Mouse (Mus musculus): Measurements from ENCODE around the gene 4933402J07Rik.

The 4933402J07Rik gene

DNA sequence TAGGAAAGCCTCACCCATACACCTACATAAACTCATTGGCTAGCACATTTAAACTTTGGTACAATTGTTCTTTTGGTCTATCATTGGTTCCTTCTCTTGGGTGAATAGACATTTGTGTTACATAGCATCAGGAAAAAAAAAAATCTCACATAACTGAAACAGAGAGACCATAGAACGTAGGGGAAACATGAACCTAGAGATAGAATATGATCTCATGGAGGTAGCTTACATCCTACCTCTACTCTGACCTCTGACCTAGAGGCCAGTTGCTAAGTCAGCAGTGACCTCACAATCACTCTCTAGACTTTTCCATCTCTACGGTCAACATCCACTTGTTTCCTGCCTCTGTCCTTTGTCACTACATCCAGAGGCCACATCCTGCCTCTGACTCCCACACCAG is at the start of gene 4933402J07Rik:
4933402J07Rik (plus strand) TSS at position 301 of the 400 bp plus-strand sequence.
- in situ Hi-C loops (cut with MseI, MboI), result no loop called here

DNA sequence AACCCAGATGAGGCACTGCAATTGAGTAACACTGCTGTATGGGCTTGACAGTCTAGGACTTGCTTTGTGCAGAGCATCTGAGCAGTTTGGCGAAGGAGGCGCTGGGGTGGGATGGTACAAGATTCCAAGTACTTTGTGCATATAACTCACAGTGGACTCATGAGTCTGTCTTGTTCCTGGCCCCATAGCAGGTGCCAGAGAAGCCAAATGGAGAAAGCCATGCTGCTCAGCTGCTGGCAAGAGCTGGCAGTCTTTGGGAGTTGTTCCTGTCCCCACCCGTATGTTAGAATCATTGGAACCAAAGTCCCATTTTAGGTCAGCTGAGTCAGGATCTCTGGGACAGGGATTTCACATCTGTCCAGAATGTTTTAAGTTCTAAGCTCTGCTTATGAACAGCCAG is 46.5 kb upstream of the 4933402J07Rik start:
- in situ Hi-C loops (cut with MseI, MboI), result no loop called here

- in situ Hi-C loops (cut with MseI, MboI), result loop anchor here in 1 of 2 experiments (25.0 kb wide), 1 partner anchor 588 kb away; no protein-coding TSS in a partner anchor
These were observed 38.6 kb upstream of the 4933402J07Rik start for GRCm38 (mm10) chr8:87525006-87525405.

GRCm38 (mm10) chr8:87531176-87531575 is 32.5 kb upstream of the 4933402J07Rik start:
- in situ Hi-C loops (cut with MseI, MboI), result loop anchor here (10.0 to 25.0 kb wide), 2 partner anchors 316 to 594 kb away; no protein-coding TSS in a partner anchor

DNA sequence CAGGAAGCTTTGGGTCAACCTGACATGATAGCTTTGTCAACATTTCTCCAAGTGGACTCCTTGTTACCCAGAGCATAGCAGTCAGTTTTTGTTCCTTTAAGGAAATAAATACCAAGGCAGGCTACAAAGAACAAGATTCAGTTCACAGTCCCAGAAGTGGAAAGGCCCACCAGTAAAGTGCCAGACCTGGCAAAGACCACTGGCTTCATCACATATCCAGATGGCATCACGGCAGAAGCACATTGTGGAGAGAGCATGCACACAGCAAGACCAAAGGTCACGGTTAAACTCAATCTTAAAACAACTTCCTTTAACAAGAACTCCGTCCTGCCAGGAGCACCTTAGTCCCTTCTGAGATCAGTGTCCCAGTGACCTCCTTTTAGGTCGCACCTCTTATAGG is 30.2 kb upstream of the 4933402J07Rik start:
- in situ Hi-C loops (cut with MseI, MboI), result loop anchor here (10.0 to 25.0 kb wide), 2 partner anchors 319 to 596 kb away; no protein-coding TSS in a partner anchor

DNA sequence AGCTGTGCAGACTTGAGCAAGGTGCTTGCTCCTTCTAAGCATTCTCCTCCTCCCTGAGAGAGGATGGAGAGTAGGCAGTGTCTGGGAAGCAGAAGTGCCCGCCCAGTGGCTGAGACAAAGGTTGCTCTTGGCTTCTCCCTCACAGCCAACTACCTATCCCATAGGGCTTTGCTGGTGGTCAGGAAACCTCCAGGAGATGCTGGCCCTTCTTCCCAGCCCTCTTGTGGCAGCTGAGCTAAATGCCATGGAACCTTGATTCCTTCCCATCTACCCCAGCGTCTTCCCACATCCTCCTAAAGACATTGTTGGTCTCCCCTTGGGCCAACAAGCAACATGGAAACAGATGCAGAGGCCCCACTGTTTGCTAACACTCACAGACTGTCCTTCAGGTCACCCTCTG is 28.8 kb upstream of the 4933402J07Rik start:
- in situ Hi-C loops (cut with MseI, MboI), result loop anchor here (10.0 to 25.0 kb wide), 2 partner anchors 320 to 598 kb away; no protein-coding TSS in a partner anchor

- in situ Hi-C loops (cut with MseI, MboI), result loop anchor here (10.0 to 25.0 kb wide), 2 partner anchors 322 to 599 kb away; no protein-coding TSS in a partner anchor
These were observed 26.9 kb upstream of the 4933402J07Rik start for GRCm38 (mm10) chr8:87536615-87537329.

DNA sequence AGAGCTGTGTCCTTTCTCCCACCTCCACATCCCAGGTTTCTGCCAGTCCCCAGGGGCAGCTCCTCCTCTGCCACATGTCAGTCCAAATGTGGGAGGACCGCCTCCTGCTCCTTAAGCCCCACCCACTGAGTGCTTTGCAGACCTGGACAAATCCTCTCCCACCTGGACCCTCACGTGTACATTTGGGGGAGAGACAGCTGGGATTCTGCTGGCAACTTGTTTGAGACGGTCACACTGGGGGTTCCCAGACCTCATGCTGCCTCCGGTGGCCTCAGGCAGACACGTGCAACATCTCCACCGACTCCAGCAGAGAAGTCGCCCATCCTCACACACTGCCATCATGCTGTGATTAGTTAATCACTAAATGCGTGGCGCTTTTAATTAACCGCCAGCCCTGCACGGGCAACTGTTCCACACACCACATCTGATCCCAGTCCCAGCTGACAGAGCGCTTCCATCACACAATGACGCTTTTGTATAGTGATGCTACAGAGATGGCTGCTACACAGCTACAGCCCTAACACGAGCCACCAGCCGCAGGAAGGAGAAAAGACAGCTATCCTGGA is 23.7 kb upstream of the 4933402J07Rik start:
- in situ Hi-C loops (cut with MseI, MboI), result loop anchor here (10.0 to 25.0 kb wide), 2 partner anchors 325 to 603 kb away; no protein-coding TSS in a partner anchor

- in situ Hi-C loops (cut with MseI, MboI), result loop anchor here in 1 of 2 experiments (25.0 kb wide), 1 partner anchor 613 kb away; no protein-coding TSS in a partner anchor
These were observed 13.8 kb upstream of the 4933402J07Rik start for GRCm38 (mm10) chr8:87549881-87550280.

GRCm38 (mm10) chr8:87552801-87553200 is 10.9 kb upstream of the 4933402J07Rik start:
- in situ Hi-C loops (cut with MseI, MboI), result no loop called here

DNA sequence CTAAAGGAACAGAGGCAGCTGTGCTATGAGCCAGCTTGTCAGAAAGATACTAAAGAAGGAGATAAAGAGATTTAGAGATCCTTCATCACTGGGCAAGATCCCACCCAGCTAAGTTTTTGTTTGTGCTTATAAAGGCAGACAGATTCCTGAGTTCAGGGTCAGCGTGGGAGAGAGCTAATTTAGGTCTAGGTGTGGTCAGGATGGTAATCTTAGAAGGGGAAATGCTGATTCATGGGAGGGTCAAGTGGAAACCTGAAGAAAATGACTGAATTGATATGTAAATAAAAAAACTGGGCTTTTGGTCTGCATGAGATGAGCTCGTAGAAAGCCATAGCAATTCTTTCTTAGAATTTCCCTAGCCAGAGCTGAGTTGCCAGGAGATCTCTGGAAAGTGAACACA is 2.9 kb upstream of the 4933402J07Rik start:
- in situ Hi-C loops (cut with MseI, MboI), result no loop called here

- in situ Hi-C loops (cut with MseI, MboI), result no loop called here
These were observed 5.5 kb downstream of the 4933402J07Rik start for GRCm38 (mm10) chr8:87569203-87569602.

- in situ Hi-C loops (cut with MseI, MboI), result no loop called here
These were observed 6.3 kb downstream of the 4933402J07Rik start for GRCm38 (mm10) chr8:87569706-87570563.

DNA sequence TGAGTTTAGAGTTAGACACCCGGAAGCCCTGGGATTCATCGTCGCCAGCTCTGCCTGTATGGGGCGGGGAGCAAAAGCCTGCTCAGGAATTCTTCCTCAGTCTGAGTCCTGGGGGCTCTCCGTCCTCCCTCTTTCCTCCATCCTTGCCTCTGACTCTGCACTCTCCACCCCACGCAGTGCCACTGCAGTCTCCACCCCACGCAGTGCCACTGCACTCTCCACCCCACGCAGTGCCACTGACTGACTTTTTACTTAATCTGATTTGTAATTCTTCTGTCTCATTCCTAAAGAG is 6.9 kb downstream of the 4933402J07Rik start:
- in situ Hi-C loops (cut with MseI, MboI), result no loop called here

- in situ Hi-C loops (cut with MseI, MboI), result no loop called here
These were observed 7.2 kb downstream of the 4933402J07Rik start for GRCm38 (mm10) chr8:87570880-87571279.

DNA sequence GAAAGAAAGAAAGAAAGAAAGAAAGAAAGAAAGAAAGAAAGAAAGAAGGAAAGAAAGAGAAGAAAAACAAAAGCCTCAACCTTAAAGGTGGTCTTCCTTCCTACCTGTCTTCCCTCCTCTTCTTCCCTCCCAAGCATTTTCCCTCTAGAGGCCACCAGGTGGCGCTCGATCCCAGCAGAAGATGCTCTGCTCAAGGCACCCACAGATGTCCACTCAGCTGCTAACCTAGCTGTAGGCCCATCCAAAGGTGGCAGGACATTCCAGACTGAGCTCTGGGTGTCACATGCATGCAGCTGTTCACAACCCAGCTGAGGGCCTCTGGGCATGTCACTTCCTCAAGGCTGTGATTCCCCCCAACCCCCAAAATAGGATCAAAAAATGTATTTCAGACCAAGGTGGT is 30.6 kb downstream of the 4933402J07Rik start:
- in situ Hi-C loops (cut with MseI, MboI), result no loop called here

GRCm38 (mm10) chr8:87602731-87603130 is 39.1 kb downstream of the 4933402J07Rik start:
- in situ Hi-C loops (cut with MseI, MboI), result no loop called here

- in situ Hi-C loops (cut with MseI, MboI), result no loop called here
These were observed 45.5 kb downstream of the 4933402J07Rik start for GRCm38 (mm10) chr8:87609110-87609509.

DNA sequence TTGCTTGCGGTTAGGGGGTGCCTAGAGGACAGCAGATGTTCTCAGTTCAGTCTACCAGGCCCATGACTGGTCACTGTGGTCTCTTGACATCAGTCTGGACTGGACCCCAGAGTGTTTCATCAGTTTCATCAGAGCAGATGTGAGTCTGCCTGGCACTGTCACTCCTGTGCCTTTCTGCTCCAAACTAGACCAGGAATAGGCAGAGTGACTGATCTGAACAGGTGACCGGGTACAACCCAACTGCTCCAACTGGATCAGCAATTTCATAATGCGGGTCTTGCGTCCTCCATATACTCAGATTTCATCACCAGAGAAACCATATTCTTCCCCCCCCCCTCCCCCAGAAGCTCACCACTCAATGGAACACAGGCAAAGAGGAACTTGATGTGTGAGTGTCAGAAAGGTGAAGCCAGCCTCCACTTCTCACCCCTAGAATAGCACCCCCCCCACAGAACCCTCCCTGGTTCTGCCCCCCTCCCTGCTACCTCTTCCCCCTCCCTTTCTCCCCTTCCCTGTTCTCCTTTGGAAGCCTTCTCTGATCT is 46.1 kb downstream of the 4933402J07Rik start:
- in situ Hi-C loops (cut with MseI, MboI), result no loop called here

- in situ Hi-C loops (cut with MseI, MboI), result no loop called here
These were observed 50.0 kb downstream of the 4933402J07Rik start for GRCm38 (mm10) chr8:87613701-87614100.

DNA sequence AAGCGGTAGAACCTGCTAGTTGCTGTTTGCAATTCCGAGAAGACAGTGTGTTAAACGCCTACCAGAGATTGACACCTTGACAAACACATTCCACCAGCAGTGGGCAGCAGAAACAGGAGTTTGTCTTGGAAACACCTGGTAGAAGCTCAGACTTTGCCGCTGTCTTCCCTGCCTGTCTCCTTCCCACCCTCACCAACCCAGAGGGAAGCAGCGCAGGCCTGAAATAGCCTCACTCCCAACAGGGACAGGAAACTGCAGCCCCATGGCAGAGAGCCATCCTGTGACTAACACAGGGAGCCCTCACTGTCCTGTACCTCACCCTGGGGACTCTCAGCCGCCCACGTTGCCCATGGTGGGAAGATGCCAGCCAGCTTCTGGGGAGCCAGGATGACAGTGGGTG is 55.5 kb downstream of the 4933402J07Rik start:
- in situ Hi-C loops (cut with MseI, MboI), result no loop called here

DNA sequence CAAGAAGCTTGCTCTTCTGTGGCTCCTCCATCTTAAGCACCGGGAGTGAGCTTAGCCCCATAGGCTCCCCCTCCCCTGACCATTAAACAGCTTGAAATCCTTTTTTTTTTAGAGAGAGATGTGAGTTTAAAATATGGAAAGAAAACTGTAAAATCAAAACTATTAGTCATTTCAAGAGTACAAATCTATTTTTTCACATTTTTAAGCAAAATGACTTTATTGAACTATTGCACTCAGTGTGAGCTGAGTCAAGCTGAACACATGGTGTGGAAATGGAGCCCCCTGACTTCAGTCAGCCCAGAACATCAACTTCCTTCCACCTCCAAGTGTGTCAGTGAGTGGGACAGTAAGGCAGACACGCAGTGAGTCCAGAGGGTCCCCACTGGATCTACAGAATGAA is 55.9 kb downstream of the 4933402J07Rik start:
- in situ Hi-C loops (cut with MseI, MboI), result no loop called here

Measured in mouse trophoblast stem cell (cell line).